Mouse (Mus musculus) hindbrain, embryonic 13.5 days (tissue): Measurements from ENCODE around the gene Hist3h2ba. TPM values are rescaled to one million over a fixed set of nuclear protein-coding genes. Genes with fewer than 3 reads are reported as not detected.
A peak's percentile ranks its signal among the peaks of the same experiment; 100 is the strongest.

Experiments
- ATAC-seq: fragments of 200-750 bp; cut with Nextera tagmentation; 2 replicates; pipeline ENCODE4 v1.8.0; 2017; ENCODE audit warnings: moderate TSS enrichment; ENCODE audit not compliant: low FRiP score
- H3K27ac ChIP-seq: fragments of 300-500 bp; sonication (generic); 2 replicates; pipeline ENCODE4 v1.5.1; 2015; ENCODE audit warnings: inconsistent platforms, mild to moderate bottlenecking, moderate library complexity
- H3K27me3 ChIP-seq: fragments of 300-500 bp; sonication (generic); 2 replicates; pipeline ENCODE4 v1.6.1; 2015; ENCODE audit warnings: mild to moderate bottlenecking, inconsistent platforms
- H3K36me3 ChIP-seq: fragments of 300-500 bp; sonication (generic); 2 replicates; pipeline ENCODE4 v1.6.1; 2015; ENCODE audit warnings: mild to moderate bottlenecking, inconsistent platforms
- H3K4me1 ChIP-seq: fragments of 300-500 bp; sonication (generic); replicated peaks from 2 replicates; pipeline ENCODE4 v1.6.1; 2015; ENCODE audit warnings: inconsistent platforms
- H3K4me2 ChIP-seq: fragments of 300-500 bp; sonication (generic); 2 replicates; pipeline ENCODE4 v1.6.1; 2015; ENCODE audit warnings: inconsistent platforms, mild to moderate bottlenecking, moderate library complexity
- H3K4me3 ChIP-seq: fragments of 300-500 bp; sonication (generic); 2 replicates; pipeline ENCODE4 v1.5.1; 2015; ENCODE audit warnings: mild to moderate bottlenecking, inconsistent platforms
- H3K9ac ChIP-seq: fragments of 300-500 bp; sonication (generic); 2 replicates; pipeline ENCODE4 v1.6.1; 2015; ENCODE audit warnings: mild to moderate bottlenecking, inconsistent platforms
- H3K9me3 ChIP-seq: fragments of 300-500 bp; sonication (generic); 2 replicates; pipeline ENCODE4 v1.6.1; 2016; ENCODE audit warnings: inconsistent platforms
- WGBS: fragments of 180-500 bp; shearing (Covaris S2); methylation state at CpG from one replicate; pipeline ENCODE4 v1.1.7; 2015; 5-methylcytosine and 5-hydroxymethylcytosine counted together
- polyA plus RNA-seq: library from polyadenylated mRNA; unstranded; fragments of >200 nt; fragmentation: Nextera tagmentation; extraction: Ambion mirVana; gene quantifications from 2 replicates; pipeline ENCODE4 v1.2.1, GENCODE M21; 2015

Gene Hist3h2ba
- polyA plus RNA-seq = 285 and 298 TPM in 2 replicates

GRCm38 (mm10) chr11:58948542-58949479 lies at the start of gene Hist3h2ba:
TSS of gene Hist3h2ba (plus strand) at chr11:58948920.
- peak; percentile 93 for ATAC-seq
- peak within 1 kb of the TSS; percentile 64 for H3K4me3 ChIP-seq
- H3K9ac ChIP-seq = peak within 1 kb of the TSS; percentile 98
- no peaks in the 10 kb centered on the region for H3K36me3 ChIP-seq
- no peaks in the 10 kb centered on the region for H3K9me3 ChIP-seq
- peaks cover 4% of the 10 kb centered on the region; the same call in 1 of the 2 replicates for H3K27me3 ChIP-seq
- peak within 1 kb of the TSS; percentile 100 for H3K27ac ChIP-seq
- under 1% methylated on average over 48 of the region's 48 CpGs for WGBS
- H3K4me2 ChIP-seq = peak within 1 kb of the TSS; percentile 59
- H3K4me1 ChIP-seq = peaks cover 36% of the 10 kb centered on the region

- no peak overlapping the region for H3K27ac ChIP-seq
- H3K9ac ChIP-seq = peak overlapping the region; percentile 29; the same call in 1 of the 2 replicates
- H3K4me2 ChIP-seq = no peak overlapping the region
- no peaks in the 10 kb centered on the region for H3K9me3 ChIP-seq
- H3K36me3 ChIP-seq = peaks cover 35% of the 10 kb centered on the region
- ATAC-seq = no peak
- H3K4me3 ChIP-seq = no peak overlapping the region
- H3K4me1 ChIP-seq = peaks cover 27% of the 10 kb centered on the region
- H3K27me3 ChIP-seq = no peaks in the 10 kb centered on the region
Measured at GRCm38 (mm10) chr11:58901080-58901479, 47.6 kb upstream of the Hist3h2ba start.

- peaks cover 17% of the 10 kb centered on the region for H3K36me3 ChIP-seq
- ATAC-seq = peak; percentile 99
- under 1% methylated on average over 40 of the region's 40 CpGs for WGBS
- H3K4me3 ChIP-seq = peak within 1 kb of the TSS; percentile 81
- no peaks in the 10 kb centered on the region for H3K27me3 ChIP-seq
- H3K4me1 ChIP-seq = peaks cover 19% of the 10 kb centered on the region
- H3K4me2 ChIP-seq = peak within 1 kb of the TSS; percentile 81
- no peaks in the 10 kb centered on the region for H3K9me3 ChIP-seq
- peak within 1 kb of the TSS; percentile 92 for H3K9ac ChIP-seq
- peak within 1 kb of the TSS; percentile 89 for H3K27ac ChIP-seq
Measured at GRCm38 (mm10) chr11:58903511-58904409, 45.0 kb upstream of the Hist3h2ba start, which contains the start of gene Zfp39. TSS of gene Zfp39 (minus strand) at chr11:58904225.

GRCm38 (mm10) chr11:58904410-58904718 lies 44.4 kb upstream of the Hist3h2ba start:
- Histone ChIP-seq H3K4me3 (peak overlapping the region; percentile 81), H3K9ac (no peak overlapping the region; the same call in 1 of the 2 replicates), H3K27ac (no peak overlapping the region), H3K36me3 (peaks cover 17% of the 10 kb centered on the region), H3K4me1 (peaks cover 18% of the 10 kb centered on the region), H3K27me3 (no peaks in the 10 kb centered on the region), H3K4me2 (peak overlapping the region; percentile 81), H3K9me3 (no peaks in the 10 kb centered on the region)
- WGBS = 2% methylated on average over 8 of the region's 8 CpGs
- ATAC-seq = peak; percentile 30; the same call in 1 of the 2 replicates

GRCm38 (mm10) chr11:58904838-58905237 lies 43.9 kb upstream of the Hist3h2ba start:
- Histone ChIP-seq H3K36me3 (peaks cover 17% of the 10 kb centered on the region), H3K9ac (no peak overlapping the region), H3K4me1 (peaks cover 18% of the 10 kb centered on the region), H3K9me3 (no peaks in the 10 kb centered on the region), H3K4me2 (no peak overlapping the region), H3K27me3 (no peaks in the 10 kb centered on the region), H3K4me3 (no peak overlapping the region), H3K27ac (no peak overlapping the region)
- WGBS = 47% methylated on average over 6 of the region's 6 CpGs
- no peak for ATAC-seq

- H3K27ac ChIP-seq = no peak overlapping the region
- H3K4me1 ChIP-seq = peaks cover 9% of the 10 kb centered on the region
- H3K9ac ChIP-seq = no peak overlapping the region
- H3K4me2 ChIP-seq = no peak overlapping the region; the same call in 1 of the 2 replicates
- no peak overlapping the region for H3K4me3 ChIP-seq
- WGBS = 92% methylated on average over 1 of the region's 1 CpGs
- no peaks in the 10 kb centered on the region for H3K27me3 ChIP-seq
- no peak for ATAC-seq
- no peaks in the 10 kb centered on the region for H3K9me3 ChIP-seq
- H3K36me3 ChIP-seq = no peaks in the 10 kb centered on the region
Measured at GRCm38 (mm10) chr11:58913776-58914175, 34.9 kb upstream of the Hist3h2ba start.

- Histone ChIP-seq H3K27ac (0 out of 2 replicates have a peak overlapping the region, but pooled peaks have one; percentile 6), H3K36me3 (no peaks in the 10 kb centered on the region), H3K27me3 (no peaks in the 10 kb centered on the region), H3K4me2 (peak overlapping the region; percentile 58), H3K4me1 (peaks cover 9% of the 10 kb centered on the region), H3K9ac (peak overlapping the region; percentile 61), H3K4me3 (peak overlapping the region; percentile 32), H3K9me3 (no peaks in the 10 kb centered on the region)
- 13% methylated on average over 17 of the region's 17 CpGs for WGBS
- no peak for ATAC-seq
Measured at GRCm38 (mm10) chr11:58914461-58915028, 34.2 kb upstream of the Hist3h2ba start.

- H3K9ac ChIP-seq = no peak overlapping the region
- no peak overlapping the region for H3K4me2 ChIP-seq
- peaks cover 9% of the 10 kb centered on the region for H3K4me1 ChIP-seq
- H3K9me3 ChIP-seq = no peaks in the 10 kb centered on the region
- H3K27me3 ChIP-seq = no peaks in the 10 kb centered on the region
- H3K36me3 ChIP-seq = no peaks in the 10 kb centered on the region
- H3K27ac ChIP-seq = no peak overlapping the region
- H3K4me3 ChIP-seq = no peak overlapping the region
- WGBS = 57% methylated on average over 14 of the region's 14 CpGs
- ATAC-seq = no peak
Measured at GRCm38 (mm10) chr11:58916879-58917744, 31.6 kb upstream of the Hist3h2ba start.

- Histone ChIP-seq H3K4me2 (no peak within 1 kb of the TSS), H3K27me3 (no peaks in the 10 kb centered on the region), H3K9ac (no peak within 1 kb of the TSS), H3K36me3 (no peaks in the 10 kb centered on the region), H3K27ac (no peak within 1 kb of the TSS), H3K4me3 (no peak within 1 kb of the TSS), H3K4me1 (peaks cover 9% of the 10 kb centered on the region), H3K9me3 (no peaks in the 10 kb centered on the region)
- 86% methylated on average over 12 of the region's 12 CpGs for WGBS
- no peak for ATAC-seq
Measured at GRCm38 (mm10) chr11:58917745-58918366, 30.9 kb upstream of the Hist3h2ba start, which contains the start of gene Btnl10. TSS of gene Btnl10 (plus strand) at chr11:58917908.

GRCm38 (mm10) chr11:58918759-58919158 lies 30.0 kb upstream of the Hist3h2ba start:
- ATAC-seq = no peak
- WGBS = 77% methylated on average over 5 of the region's 5 CpGs
- H3K4me3 ChIP-seq = no peak overlapping the region

GRCm38 (mm10) chr11:58922420-58922819 lies 26.3 kb upstream of the Hist3h2ba start:
- no peaks in the 10 kb centered on the region for H3K4me1 ChIP-seq
- H3K4me2 ChIP-seq = no peak overlapping the region
- 86% methylated on average over 9 of the region's 9 CpGs for WGBS
- no peak overlapping the region for H3K4me3 ChIP-seq
- no peak for ATAC-seq
- no peaks in the 10 kb centered on the region for H3K27me3 ChIP-seq
- no peak overlapping the region for H3K9ac ChIP-seq
- H3K27ac ChIP-seq = no peak overlapping the region
- no peaks in the 10 kb centered on the region for H3K36me3 ChIP-seq
- no peaks in the 10 kb centered on the region for H3K9me3 ChIP-seq

More at GRCm38 (mm10) chr11:58918759-58919158, 30.0 kb upstream of the Hist3h2ba start:
- Histone ChIP-seq H3K27me3 (no peaks in the 10 kb centered on the region), H3K27ac (no peak overlapping the region), H3K4me2 (no peak overlapping the region), H3K9me3 (no peaks in the 10 kb centered on the region), H3K9ac (no peak overlapping the region), H3K4me1 (peaks cover 9% of the 10 kb centered on the region), H3K36me3 (no peaks in the 10 kb centered on the region)
